Mouse (Mus musculus): ENCODE measurements at regions not wholly inside any gene's neighbourhood (a gene's known extent, or its start where the extent isn't known, plus 50 kb on each side); places are given as distances from the start of the nearest gene placed in this dataset.

GRCm38 (mm10) chr4:52265196-52265595 lies 173.8 kb upstream of the Smc2 start:
- ChIA-PET CTCF (no interaction called here), POLR2A (no interaction called here)
- no peak for DNase-seq (ENCODE audit: low read depth, low spot score)
- ATAC-seq = no peak
- in situ Hi-C loops (cut with MboI; ENCODE audit: low pct_unique_long_range_greater_than_20kb) = no loop called here
- no peak for TF ChIP-seq CTCF (IDR thresholded peaks at IDR 0.05)
- no peaks in the 10 kb centered on the region for H3K27me3 ChIP-seq

GRCm38 (mm10) chr4:52282458-52282857 lies 156.6 kb upstream of the Smc2 start:
- in situ Hi-C loops (cut with MboI; ENCODE audit: low pct_unique_long_range_greater_than_20kb) = no loop called here
- H3K27me3 ChIP-seq = peaks cover 5% of the 10 kb centered on the region
- POLR2A ChIA-PET = no interaction called here
- CTCF ChIA-PET = no interaction called here
- DNase-seq (ENCODE audit: low read depth, low spot score) = no peak
- ATAC-seq = no peak
- TF ChIP-seq CTCF (IDR thresholded peaks at IDR 0.05) = no peak

GRCm38 (mm10) chr4:52284909-52285308 lies 154.1 kb upstream of the Smc2 start:
- ChIA-PET POLR2A (no interaction called here), CTCF (interaction anchor here (1.1 to 1.2 kb wide), 3 partner anchors 10 to 46 kb away, joined by 3 read pairs; no protein-coding TSS in a partner anchor)
- peaks cover 5% of the 10 kb centered on the region for H3K27me3 ChIP-seq
- ATAC-seq = no peak
- DNase-seq (ENCODE audit: low read depth, low spot score) = no peak
- TF ChIP-seq CTCF (IDR thresholded peaks at IDR 0.05) = no peak
- in situ Hi-C loops (cut with MboI; ENCODE audit: low pct_unique_long_range_greater_than_20kb) = no loop called here

- DNase-seq (ENCODE audit: low read depth, low spot score) = no peak
- no peak for TF ChIP-seq CTCF (IDR thresholded peaks at IDR 0.05)
- CTCF ChIA-PET = interaction anchor here (1.3 kb wide), 1 partner anchor 12 kb away, joined by 3 read pairs; no protein-coding TSS in a partner anchor
- in situ Hi-C loops (cut with MboI; ENCODE audit: low pct_unique_long_range_greater_than_20kb) = no loop called here
- POLR2A ChIA-PET = no interaction called here
- H3K27me3 ChIP-seq = no peaks in the 10 kb centered on the region
- ATAC-seq = no peak
Measured at GRCm38 (mm10) chr4:52293676-52294075, 145.4 kb upstream of the Smc2 start.

GRCm38 (mm10) chr4:52299226-52299625 lies 139.8 kb upstream of the Smc2 start:
- no peak for ATAC-seq
- DNase-seq (ENCODE audit: low read depth, low spot score) = no peak
- POLR2A ChIA-PET = no interaction called here
- TF ChIP-seq CTCF (IDR thresholded peaks at IDR 0.05) = no peak
- in situ Hi-C loops (cut with MboI; ENCODE audit: low pct_unique_long_range_greater_than_20kb) = no loop called here
- H3K27me3 ChIP-seq = no peaks in the 10 kb centered on the region
- CTCF ChIA-PET = no interaction called here

- no peak for DNase-seq (ENCODE audit: low read depth, low spot score)
- ChIA-PET POLR2A (no interaction called here), CTCF (interaction anchor here (1.5 kb wide), 1 partner anchor 425 kb away, joined by 4 read pairs; no protein-coding TSS in a partner anchor)
- in situ Hi-C loops (cut with MboI; ENCODE audit: low pct_unique_long_range_greater_than_20kb) = no loop called here
- no peak for TF ChIP-seq CTCF (IDR thresholded peaks at IDR 0.05)
- H3K27me3 ChIP-seq = peaks cover 3% of the 10 kb centered on the region
- no peak for ATAC-seq
Measured at GRCm38 (mm10) chr4:52301653-52302052, 137.4 kb upstream of the Smc2 start.

- DNase-seq (ENCODE audit: low read depth, low spot score) = no peak
- no peak for TF ChIP-seq CTCF (IDR thresholded peaks at IDR 0.05)
- no peaks in the 10 kb centered on the region for H3K27me3 ChIP-seq
- POLR2A ChIA-PET = no interaction called here
- ATAC-seq = no peak
- in situ Hi-C loops (cut with MboI; ENCODE audit: low pct_unique_long_range_greater_than_20kb) = no loop called here
- CTCF ChIA-PET = no interaction called here
Measured at GRCm38 (mm10) chr4:52324300-52324699, 114.7 kb upstream of the Smc2 start.

GRCm38 (mm10) chr4:52331361-52331951 lies 107.6 kb upstream of the Smc2 start:
- no peaks in the 10 kb centered on the region for H3K27me3 ChIP-seq
- in situ Hi-C loops (cut with MboI; ENCODE audit: low pct_unique_long_range_greater_than_20kb) = no loop called here
- no peak for TF ChIP-seq CTCF (IDR thresholded peaks at IDR 0.05)
- DNase-seq (ENCODE audit: low read depth, low spot score) = no peak
- ChIA-PET CTCF (interaction anchor here (1.1 kb wide), 1 partner anchor 46 kb away, joined by 3 read pairs; no protein-coding TSS in a partner anchor), POLR2A (no interaction called here)
- no peak for ATAC-seq

GRCm38 (mm10) chr4:52336365-52337017 lies 102.6 kb upstream of the Smc2 start:
- CTCF ChIA-PET = no interaction called here
- POLR2A ChIA-PET = no interaction called here
- in situ Hi-C loops (cut with MboI; ENCODE audit: low pct_unique_long_range_greater_than_20kb) = no loop called here
- H3K27me3 ChIP-seq = peaks cover 3% of the 10 kb centered on the region
- no peak for TF ChIP-seq CTCF (IDR thresholded peaks at IDR 0.05)
- ATAC-seq = no peak
- no peak for DNase-seq (ENCODE audit: low read depth, low spot score)

- H3K27me3 ChIP-seq = peaks cover 3% of the 10 kb centered on the region
- CTCF ChIA-PET = no interaction called here
- TF ChIP-seq CTCF (IDR thresholded peaks at IDR 0.05) = no peak
- DNase-seq (ENCODE audit: low read depth, low spot score) (no peak), ATAC-seq (no peak)
- POLR2A ChIA-PET = no interaction called here
- in situ Hi-C loops (cut with MboI; ENCODE audit: low pct_unique_long_range_greater_than_20kb) = no loop called here
Measured at GRCm38 (mm10) chr4:52341245-52341644, 97.8 kb upstream of the Smc2 start.

- in situ Hi-C loops (cut with MboI; ENCODE audit: low pct_unique_long_range_greater_than_20kb) = no loop called here
- DNase-seq (ENCODE audit: low read depth, low spot score) (no peak), ATAC-seq (no peak)
- peaks cover 8% of the 10 kb centered on the region for H3K27me3 ChIP-seq
- no peak for TF ChIP-seq CTCF (IDR thresholded peaks at IDR 0.05)
- CTCF ChIA-PET = no interaction called here
- POLR2A ChIA-PET = no interaction called here
Measured at GRCm38 (mm10) chr4:52361751-52362150, 77.3 kb upstream of the Smc2 start.

GRCm38 (mm10) chr4:52365866-52366265 lies 73.2 kb upstream of the Smc2 start:
- peaks cover 4% of the 10 kb centered on the region for H3K27me3 ChIP-seq
- DNase-seq (ENCODE audit: low read depth, low spot score) (no peak), ATAC-seq (no peak)
- ChIA-PET CTCF (no interaction called here), POLR2A (no interaction called here)
- TF ChIP-seq CTCF (IDR thresholded peaks at IDR 0.05) = no peak
- in situ Hi-C loops (cut with MboI; ENCODE audit: low pct_unique_long_range_greater_than_20kb) = no loop called here
